Mouse (Mus musculus): ENCODE data around the gene Tnfaip8l3.

DNA sequence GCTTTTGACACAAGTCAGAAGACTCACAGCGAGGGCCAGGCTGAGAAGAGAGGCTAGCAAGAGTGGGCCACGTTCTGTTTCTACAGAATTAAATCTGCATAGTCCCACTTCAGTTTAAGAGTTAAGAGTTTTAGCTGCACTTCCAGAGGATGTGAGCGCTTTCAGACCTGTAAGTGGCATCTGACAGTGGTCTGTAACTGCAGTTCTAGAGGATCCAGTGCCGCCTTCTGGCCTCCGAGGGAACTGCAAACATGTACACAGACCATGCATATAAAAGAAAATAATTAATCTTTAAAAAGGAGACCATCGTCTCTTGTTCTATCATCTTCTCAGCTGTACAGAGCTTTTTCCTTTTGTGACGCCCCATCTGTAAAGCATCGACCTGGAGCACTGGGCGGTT is 83.3 kb downstream of the Tnfaip8l3 start:
- TF ChIP-seq CTCF (IDR thresholded peaks at IDR 0.05; ENCODE audit: borderline replicate concordance, insufficient read depth, low read depth, low read length), result peak; percentile 68; the same call in 1 of the 2 replicates
- TF ChIP-seq POLR2A (IDR thresholded peaks at IDR 0.05; ENCODE audit: borderline replicate concordance, insufficient read depth, low read length), result no peak

All from cerebellum, adult 2 months (tissue).